Mouse (Mus musculus) spleen, postnatal 36 days (tissue): ENCODE data around the gene Tns1.

Source experiments
- DNase-seq, 2 experiments: peaks; one replicate each; pipeline ENCODE4 v3.0.0; 2022; ENCODE audit warnings: low spot score in 2 of 2, mixed read lengths in 1 of 2

Tns1 gene

GRCm38 (mm10) chr1:73958210-73958983 is 165.9 kb downstream of the Tns1 start:
- no peak for DNase-seq

- DNase-seq = no peak
Measured at GRCm38 (mm10) chr1:73957428-73957827, 166.8 kb downstream of the Tns1 start.

GRCm38 (mm10) chr1:73956320-73956719 is 167.9 kb downstream of the Tns1 start:
- DNase-seq = no peak

- DNase-seq = no peak
Measured at GRCm38 (mm10) chr1:73955259-73955842, 168.9 kb downstream of the Tns1 start.

- DNase-seq = no peak
Measured at GRCm38 (mm10) chr1:73954614-73955013, 169.6 kb downstream of the Tns1 start.

- DNase-seq = no peak
Measured at GRCm38 (mm10) chr1:73954015-73954408, 170.2 kb downstream of the Tns1 start.

GRCm38 (mm10) chr1:73953317-73954014 is 170.8 kb downstream of the Tns1 start:
- DNase-seq = no peak

- no peak for DNase-seq
Measured at GRCm38 (mm10) chr1:73952598-73952997, 171.7 kb downstream of the Tns1 start.

GRCm38 (mm10) chr1:73951178-73951577 is 173.1 kb downstream of the Tns1 start:
- DNase-seq = no peak

GRCm38 (mm10) chr1:73948757-73949156 is 175.5 kb downstream of the Tns1 start:
- no peak for DNase-seq

- no peak for DNase-seq
Measured at GRCm38 (mm10) chr1:73947525-73948304, 176.5 kb downstream of the Tns1 start.

GRCm38 (mm10) chr1:73946701-73947100 is 177.5 kb downstream of the Tns1 start:
- DNase-seq = no peak

- no peak for DNase-seq
Measured at GRCm38 (mm10) chr1:73944393-73944792, 179.9 kb downstream of the Tns1 start.

- no peak for DNase-seq
Measured at GRCm38 (mm10) chr1:73943667-73944289, 180.5 kb downstream of the Tns1 start.

GRCm38 (mm10) chr1:73943255-73943654 is 181.0 kb downstream of the Tns1 start:
- DNase-seq = no peak

GRCm38 (mm10) chr1:73942243-73942642 is 182.0 kb downstream of the Tns1 start:
- DNase-seq = no peak

- no peak for DNase-seq
Measured at GRCm38 (mm10) chr1:73941697-73942096, 182.6 kb downstream of the Tns1 start.

- peak; percentile 75 to 77 for DNase-seq
Measured at GRCm38 (mm10) chr1:73940491-73941204, 183.6 kb downstream of the Tns1 start.

GRCm38 (mm10) chr1:73938597-73938996 is 185.7 kb downstream of the Tns1 start:
- no peak for DNase-seq

- no peak for DNase-seq
Measured at GRCm38 (mm10) chr1:73937805-73938204, 186.4 kb downstream of the Tns1 start.

- DNase-seq = no peak
Measured at GRCm38 (mm10) chr1:73936537-73936936, 187.7 kb downstream of the Tns1 start.
